ENCODE assay signal across 8 mouse cellular contexts in genomic region chr19:41442608-41442969, GRCm38 (mm10). TPM values are rescaled to one million over a fixed set of nuclear protein-coding genes. Genes with fewer than 3 reads are reported as not detected.
DNase-seq lines count a peak whose midpoint lies in the region; ATAC-seq lines count a peak whose summit lies in the region.

No protein-coding gene starts in this region.

- no peaks in the 10 kb centered on the region for H3K9me3 ChIP-seq in embryonic facial prominence, embryonic 11.5 days (replicated peaks; ENCODE audit: control insufficient read depth, low read length)
- H3K9me3 ChIP-seq in heart, embryonic 13.5 days, result no peaks in the 10 kb centered on the region
- H3K9me3 ChIP-seq in kidney, embryonic 15.5 days (replicated peaks), result no peaks in the 10 kb centered on the region

- H3K4me3 ChIP-seq in embryonic facial prominence, embryonic 11.5 days (ENCODE audit: low read depth, low read length), result no peak overlapping the region
- H3K4me3 ChIP-seq in heart, embryonic 13.5 days, result peak overlapping the region; percentile 42
- H3K4me3 ChIP-seq in kidney, embryonic 15.5 days (replicated peaks), result peak overlapping the region; percentile 26

- no peak overlapping the region for H3K9ac ChIP-seq in embryonic facial prominence, embryonic 11.5 days (replicated peaks; ENCODE audit: low read length)
- peak overlapping the region; percentile 11 for H3K9ac ChIP-seq in heart, embryonic 13.5 days
- no peak overlapping the region for H3K9ac ChIP-seq in kidney, embryonic 15.5 days

- no peak overlapping the region for H3K4me2 ChIP-seq in embryonic facial prominence, embryonic 11.5 days (ENCODE audit: low read depth, low read length)
- H3K4me2 ChIP-seq in heart, embryonic 13.5 days, result peak overlapping the region; percentile 66
- H3K4me2 ChIP-seq in kidney, embryonic 15.5 days, result peak overlapping the region; percentile 53

- no peaks in the 10 kb centered on the region for H3K27me3 ChIP-seq in embryonic facial prominence, embryonic 11.5 days (ENCODE audit: control insufficient read depth, insufficient read depth, low read length)
- H3K27me3 ChIP-seq in heart, embryonic 13.5 days (replicated peaks), result peaks cover 23% of the 10 kb centered on the region
- peaks cover 20% of the 10 kb centered on the region for H3K27me3 ChIP-seq in kidney, embryonic 15.5 days

- DNase-seq in CD8-positive naive resting alpha-beta T cell, adult 2 months (ENCODE audit: low read depth in 2 of 2, low spot score in 2 of 2), result peak; percentile 64 to 70
- peak; percentile 76 for DNase-seq in embryonic facial prominence, embryonic 11.5 days (ENCODE audit: low spot score)
- DNase-seq in lung, postnatal 10 days, result peak; percentile 63
- peak; percentile 68 for DNase-seq in retina, embryonic 14.5 days (ENCODE audit: low spot score)
- DNase-seq in urinary bladder, postnatal 25 days (ENCODE audit: low spot score), result peak; percentile 60

- no peaks in the 10 kb centered on the region for H3K4me1 ChIP-seq in embryonic facial prominence, embryonic 11.5 days (ENCODE audit: control insufficient read depth, insufficient read depth, low read length)
- peaks cover 7% of the 10 kb centered on the region; the same call in 1 of the 2 replicates for H3K4me1 ChIP-seq in heart, embryonic 13.5 days
- H3K4me1 ChIP-seq in kidney, embryonic 15.5 days, result peaks cover 18% of the 10 kb centered on the region; the same call in 1 of the 2 replicates

- 11% methylated on average over 6 of the region's 6 CpGs for WGBS in embryonic facial prominence, embryonic 11.5 days
- 10% methylated on average over 6 of the region's 6 CpGs for WGBS in heart, embryonic 13.5 days
- 21% methylated on average over 6 of the region's 6 CpGs for WGBS in kidney, embryonic 15.5 days

- H3K27ac ChIP-seq in embryonic facial prominence, embryonic 11.5 days (replicated peaks; ENCODE audit: low read depth, low read length), result no peak overlapping the region
- H3K27ac ChIP-seq in heart, embryonic 13.5 days (replicated peaks), result no peak overlapping the region
- H3K27ac ChIP-seq in kidney, embryonic 15.5 days, result no peak overlapping the region

- peak; percentile 57 for ATAC-seq in activated CD4-positive, CD25-positive, alpha-beta regulatory T cell, adult 4 months
- no peak for ATAC-seq in embryonic facial prominence, embryonic 11.5 days (replicated peaks; ENCODE audit: insufficient number of reproducible peaks, low FRiP score, low TSS enrichment, low read depth)
- ATAC-seq in heart, embryonic 13.5 days (ENCODE audit: extremely low read depth, insufficient number of reproducible peaks, low FRiP score, low TSS enrichment), result no peak
- ATAC-seq in kidney, embryonic 15.5 days (replicated peaks; ENCODE audit: low FRiP score), result no peak

- H3K36me3 ChIP-seq in embryonic facial prominence, embryonic 11.5 days (replicated peaks; ENCODE audit: control insufficient read depth, insufficient read depth, low read depth, low read length), result no peaks in the 10 kb centered on the region
- no peaks in the 10 kb centered on the region for H3K36me3 ChIP-seq in heart, embryonic 13.5 days
- H3K36me3 ChIP-seq in kidney, embryonic 15.5 days, result no peaks in the 10 kb centered on the region

RNA-seq across cellular contexts. Expression of gene Lcor, which starts 39.8 kb away (rescaled TPM):
- polyA plus RNA-seq in activated CD4-positive, CD25-positive, alpha-beta regulatory T cell, adult 4 months (2017; shearing (Covaris generic)), result 10 to 100 TPM; 13.2 to 15.6 TPM
- 14.8 and 15.4 TPM in 2 replicates for polyA plus RNA-seq in embryonic facial prominence, embryonic 11.5 days (2014; fragmentation: Nextera tagmentation; extraction: Ambion mirVana)
- 9.2 and 11.0 TPM in 2 replicates for polyA plus RNA-seq in heart, embryonic 13.5 days (2015; fragmentation: Nextera tagmentation; extraction: Ambion mirVana)
- polyA plus RNA-seq in kidney, embryonic 15.5 days (2015; fragmentation: Nextera tagmentation; extraction: Ambion mirVana), result 16.3 and 17.0 TPM in 2 replicates

RNA-seq across cellular contexts. Expression of gene Pik3ap1, which starts 57.7 kb away (rescaled TPM):
- polyA plus RNA-seq in activated CD4-positive, CD25-positive, alpha-beta regulatory T cell, adult 4 months (2017; shearing (Covaris generic)), result 1 to 10 TPM; 1.6 to 2.7 TPM
- 3.0 and 3.3 TPM in 2 replicates for polyA plus RNA-seq in embryonic facial prominence, embryonic 11.5 days (2014; fragmentation: Nextera tagmentation; extraction: Ambion mirVana)
- 1.4 and 2.0 TPM in 2 replicates for polyA plus RNA-seq in heart, embryonic 13.5 days (2015; fragmentation: Nextera tagmentation; extraction: Ambion mirVana)
- polyA plus RNA-seq in kidney, embryonic 15.5 days (2015; fragmentation: Nextera tagmentation; extraction: Ambion mirVana), result 1.7 and 2.2 TPM in 2 replicates
